Mouse (Mus musculus): ENCODE measurements around the gene Gm42906. TPM values are rescaled to one million over a fixed set of nuclear protein-coding genes. Genes with fewer than 3 reads are reported as not detected.

The Gm42906 gene
- total RNA-seq, 2 experiments from 2014 or later = 1.3 TPM; not detected in 1

DNA sequence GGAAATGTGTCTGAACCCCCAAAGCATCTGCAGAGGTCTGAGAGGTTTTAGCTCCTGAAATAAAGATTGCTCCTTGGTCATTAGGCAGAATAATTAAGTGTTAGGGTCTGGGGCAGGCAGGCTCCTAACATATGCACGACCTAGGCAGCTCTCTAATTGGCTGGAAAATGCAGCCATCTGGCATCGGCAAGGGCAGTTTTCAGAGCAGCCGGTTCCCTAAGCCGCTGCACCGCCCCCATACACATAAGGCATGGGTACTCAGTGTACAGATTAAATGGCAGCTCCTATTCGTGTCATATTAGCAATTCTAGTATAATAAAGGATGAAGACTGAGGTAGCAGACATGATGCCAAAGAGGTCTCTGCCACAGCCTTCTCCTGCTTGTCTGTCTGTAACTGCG is 400.8 kb downstream of the Gm42906 start:
- DNase-seq (ENCODE audit: low spot score) = no peak

- DNase-seq (ENCODE audit: low spot score) = no peak
Observed at GRCm38 (mm10) chr5:151026069-151026468, 401.9 kb downstream of the Gm42906 start.

DNA sequence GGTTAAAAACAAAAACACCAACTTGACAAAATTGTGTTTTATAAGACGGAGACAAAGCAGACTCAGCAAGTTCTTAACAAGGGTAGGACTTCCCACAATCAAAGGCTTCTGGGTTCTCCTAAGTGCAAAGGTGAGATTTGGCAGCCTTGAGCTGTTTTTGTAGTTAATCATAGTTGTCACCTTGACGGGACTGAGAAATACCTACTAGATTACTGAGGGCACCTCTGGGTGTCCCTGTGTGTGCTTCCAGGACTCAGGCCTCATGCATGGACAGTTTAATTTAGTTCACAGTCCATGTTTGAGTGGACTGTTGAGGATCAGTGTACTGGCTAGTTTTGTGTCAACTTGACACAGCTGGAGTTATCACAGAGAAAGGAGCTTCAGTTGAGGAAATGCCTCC is 403.5 kb downstream of the Gm42906 start:
- no peak for DNase-seq (ENCODE audit: low spot score)

DNA sequence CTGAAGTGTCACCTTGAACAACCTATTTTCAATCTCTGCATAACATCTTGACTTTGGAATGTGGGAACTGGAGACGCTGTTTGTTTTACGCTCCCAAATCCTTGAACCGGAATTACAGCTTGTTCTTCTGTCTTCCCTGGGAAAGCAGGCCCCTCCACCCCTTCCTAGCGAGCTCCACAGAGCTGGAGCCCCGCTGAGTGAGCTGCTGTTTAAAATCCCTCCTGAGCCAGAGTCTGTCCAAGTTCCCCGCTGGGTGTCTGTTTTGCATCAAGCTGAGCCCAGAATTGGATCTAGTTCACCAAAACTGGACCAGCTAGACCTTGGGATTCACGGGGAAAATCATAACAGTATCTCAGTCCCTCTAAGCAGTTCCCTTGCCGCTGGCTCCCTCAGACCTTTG is 404.5 kb downstream of the Gm42906 start:
- peak; percentile 24 for DNase-seq (ENCODE audit: low spot score)

DNA sequence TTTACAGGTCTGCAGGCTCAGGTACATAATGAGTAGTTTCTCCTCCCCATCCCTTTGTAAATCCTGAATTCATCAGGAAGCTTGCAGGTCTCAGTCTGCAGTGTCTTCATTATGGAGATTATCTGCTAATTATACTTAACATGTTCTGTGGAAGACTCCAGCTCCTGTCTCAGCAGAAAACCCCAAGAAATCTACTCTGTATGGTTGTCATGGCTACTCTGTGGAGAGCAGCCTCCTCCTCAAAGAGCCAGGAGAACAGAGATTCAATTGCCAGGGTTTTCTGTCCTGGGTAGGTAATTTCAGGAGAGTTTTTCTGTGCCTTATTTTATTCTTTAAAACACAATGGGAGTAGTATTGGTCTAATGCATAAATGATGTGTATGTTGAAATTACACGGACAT is 405.0 kb downstream of the Gm42906 start:
- DNase-seq (ENCODE audit: low spot score) = no peak

DNA sequence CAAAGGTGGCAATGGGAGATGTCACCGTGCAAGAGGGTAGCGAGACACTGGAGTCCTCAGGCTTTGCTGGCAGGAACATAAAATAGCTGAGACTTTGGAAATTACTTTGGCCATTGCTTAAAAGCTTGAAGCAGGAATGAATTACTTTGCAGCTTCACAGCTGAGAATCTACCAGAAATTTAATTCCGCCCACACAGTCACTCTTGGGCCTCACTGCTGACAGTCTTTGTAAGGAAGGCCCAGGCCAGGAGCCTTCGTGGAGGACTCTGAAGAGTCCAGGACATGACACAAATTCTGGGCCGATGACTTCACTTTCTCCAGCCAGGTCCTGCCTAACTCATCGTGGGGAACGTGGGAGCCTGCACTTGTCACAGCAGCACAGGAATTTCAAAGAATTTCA is 405.9 kb downstream of the Gm42906 start:
- peak; percentile 13 for DNase-seq (ENCODE audit: low spot score)

DNA sequence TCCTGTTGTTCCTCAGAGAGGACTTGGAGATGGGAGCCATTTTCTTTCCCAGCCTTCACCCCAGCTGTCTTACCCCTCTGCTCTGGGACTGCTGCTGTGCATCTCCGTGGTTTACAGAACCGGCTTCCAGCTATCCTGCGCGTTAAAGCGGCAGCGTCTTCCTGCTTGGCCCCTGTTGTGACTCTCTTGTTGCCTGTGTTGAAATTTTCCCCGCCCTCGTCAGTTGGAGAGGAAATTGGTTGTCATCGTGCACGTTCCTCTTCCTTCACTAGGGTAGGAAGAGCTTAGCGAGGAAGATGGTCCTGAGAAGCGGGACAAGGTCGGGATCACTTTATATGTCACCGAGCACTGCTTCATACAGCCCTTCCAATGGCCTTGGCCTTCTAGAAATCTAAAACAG is 407.1 kb downstream of the Gm42906 start:
- DNase-seq (ENCODE audit: low spot score) = no peak

DNA sequence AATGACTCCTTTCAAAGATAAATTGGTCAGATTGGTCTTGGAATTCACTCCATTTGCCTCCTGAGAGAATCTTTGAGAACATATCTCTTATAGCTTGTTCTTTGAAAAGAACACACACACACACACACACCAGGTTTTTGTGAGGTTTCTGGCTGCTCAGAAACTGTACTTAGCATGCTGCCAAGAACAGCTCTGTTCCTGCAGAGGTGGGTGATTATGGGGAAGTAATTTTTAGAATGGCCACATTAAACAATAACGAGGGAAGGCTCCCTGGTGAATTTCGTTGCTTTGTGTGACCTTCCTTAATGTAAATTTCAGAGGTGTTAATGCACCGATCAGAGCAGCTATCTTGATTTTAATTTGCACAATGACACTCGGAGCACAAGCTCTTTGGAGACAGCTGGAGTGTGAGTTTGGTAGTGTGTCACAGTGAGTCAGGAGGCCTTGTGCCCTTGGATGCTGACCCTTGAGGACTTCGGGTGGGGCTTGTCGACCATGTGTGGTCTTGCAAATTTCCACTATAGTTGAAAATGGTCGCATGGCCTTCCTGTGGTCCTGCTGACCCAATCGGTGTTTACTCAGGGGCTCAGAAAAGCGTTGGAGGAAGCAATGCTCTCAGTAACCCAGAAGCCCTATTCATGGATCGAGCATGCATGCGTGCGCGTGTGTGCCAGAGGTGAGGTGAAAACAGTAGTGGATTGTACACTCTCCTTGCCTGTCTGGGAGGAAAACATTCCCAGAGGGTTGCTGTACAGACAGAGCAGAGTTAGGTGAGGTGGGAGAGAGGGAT is 407.7 kb downstream of the Gm42906 start:
- no peak for DNase-seq (ENCODE audit: low spot score)

DNA sequence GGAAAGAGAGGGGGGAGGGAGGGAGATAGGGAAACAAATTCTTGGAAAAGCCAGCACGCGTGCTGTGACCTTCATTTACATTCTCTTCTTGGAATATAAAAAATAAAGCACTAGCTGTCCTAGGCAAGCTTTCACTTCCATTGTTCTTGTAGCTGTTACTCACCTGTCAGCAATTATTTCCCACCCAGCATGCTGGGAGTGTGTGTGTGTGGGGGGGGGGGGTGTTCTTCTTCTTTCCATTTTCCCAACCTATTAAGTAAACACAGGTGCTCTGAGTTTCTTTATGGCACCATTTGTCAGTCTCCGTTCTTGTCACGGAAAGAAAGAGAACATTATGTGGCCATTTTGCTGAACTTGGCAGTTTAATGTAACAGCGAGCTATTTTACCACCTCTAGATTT is 409.0 kb downstream of the Gm42906 start:
- no peak for DNase-seq (ENCODE audit: low spot score)

- DNase-seq (ENCODE audit: low spot score) = no peak
Observed at GRCm38 (mm10) chr5:151018450-151018849, 409.5 kb downstream of the Gm42906 start.

Other genes starting within 250 kb of the Gm42906 start
- gene Stard13, start 194.3 kb downstream of the Gm42906 start, total RNA-seq (2021) = 1 to 10 TPM; 4.3 to 8.1 TPM
- gene Vmn2r18, start 177.9 kb upstream of the Gm42906 start, total RNA-seq (2021) = not detected
- 1 to 10 TPM; 3.3 to 4.1 TPM for gene Rfc3, start 223.1 kb upstream of the Gm42906 start, total RNA-seq (2021)